Mouse (Mus musculus): ENCODE data around the gene Acd.
A peak's percentile ranks its signal among the peaks of the same experiment; 100 is the strongest.

The Acd gene

GRCm38 (mm10) chr8:105702001-105702401, 1.1 kb upstream of the Acd start:
- peak in 1 of 2 experiments; percentile 68 for DNase-seq (ENCODE audit: low spot score in 2 of 2)

GRCm38 (mm10) chr8:105700566-105700965, 336 bp downstream of the Acd start:
- DNase-seq (ENCODE audit: low spot score in 2 of 2): peak; percentile 67 to 86

- DNase-seq (ENCODE audit: low spot score in 2 of 2): no peak
Measured at GRCm38 (mm10) chr8:105699488-105700215, 1.2 kb downstream of the Acd start.

GRCm38 (mm10) chr8:105698734-105699133, 2.2 kb downstream of the Acd start:
- no peak for DNase-seq (ENCODE audit: low spot score in 2 of 2)

GRCm38 (mm10) chr8:105697196-105697780, 3.6 kb downstream of the Acd start:
- peak in 1 of 2 experiments; percentile 63 for DNase-seq (ENCODE audit: low spot score in 2 of 2)

- peak in 1 of 2 experiments; percentile 63 for DNase-seq (ENCODE audit: low spot score in 2 of 2)
Measured at GRCm38 (mm10) chr8:105695080-105695780, 5.7 kb downstream of the Acd start.

GRCm38 (mm10) chr8:105694051-105694799, 6.7 kb downstream of the Acd start:
- DNase-seq (ENCODE audit: low spot score in 2 of 2): peak in 1 of 2 experiments; percentile 67

- peak in 1 of 2 experiments; percentile 78 for DNase-seq (ENCODE audit: low spot score in 2 of 2)
Measured at GRCm38 (mm10) chr8:105693648-105694047, 7.3 kb downstream of the Acd start.

GRCm38 (mm10) chr8:105692449-105693182, 8.3 kb downstream of the Acd start:
- DNase-seq (ENCODE audit: low spot score in 2 of 2): peak in 1 of 2 experiments; percentile 61

- DNase-seq (ENCODE audit: low spot score in 2 of 2): peak in 1 of 2 experiments; percentile 59
Measured at GRCm38 (mm10) chr8:105690978-105691377, 9.9 kb downstream of the Acd start.

GRCm38 (mm10) chr8:105689983-105690360, 10.9 kb downstream of the Acd start:
- peak in 1 of 2 experiments; percentile 59 for DNase-seq (ENCODE audit: low spot score in 2 of 2)

- peak in 1 of 2 experiments; percentile 59 for DNase-seq (ENCODE audit: low spot score in 2 of 2)
Measured at GRCm38 (mm10) chr8:105689256-105689982, 11.5 kb downstream of the Acd start.

- DNase-seq (ENCODE audit: low spot score in 2 of 2): peak in 1 of 2 experiments; percentile 61
Measured at GRCm38 (mm10) chr8:105688242-105688752, 12.6 kb downstream of the Acd start.

- DNase-seq (ENCODE audit: low spot score in 2 of 2): peak in 1 of 2 experiments; percentile 60
Measured at GRCm38 (mm10) chr8:105687512-105687911, 13.4 kb downstream of the Acd start.

GRCm38 (mm10) chr8:105686551-105686950, 14.4 kb downstream of the Acd start:
- peak in 1 of 2 experiments; percentile 69 for DNase-seq (ENCODE audit: low spot score in 2 of 2)

GRCm38 (mm10) chr8:105685796-105686308, 15.1 kb downstream of the Acd start, which contains the start of gene Carmil2:
Carmil2 (plus strand) TSS chr8:105686274.
- DNase-seq (ENCODE audit: low spot score in 2 of 2): peak; percentile 84 to 92

GRCm38 (mm10) chr8:105685325-105685724, 15.6 kb downstream of the Acd start:
- DNase-seq (ENCODE audit: low spot score in 2 of 2): peak in 1 of 2 experiments; percentile 58

- DNase-seq (ENCODE audit: low spot score in 2 of 2): no peak
Measured at GRCm38 (mm10) chr8:105677891-105678290, 23.0 kb downstream of the Acd start.

- DNase-seq (ENCODE audit: low spot score in 2 of 2): no peak
Measured at GRCm38 (mm10) chr8:105661167-105661566, 39.7 kb downstream of the Acd start.

- no peak for DNase-seq (ENCODE audit: low spot score in 2 of 2)
Measured at GRCm38 (mm10) chr8:105657641-105658040, 43.3 kb downstream of the Acd start.
